Mouse (Mus musculus): ENCODE results near the gene Gm9747. TPM values are rescaled to one million over a fixed set of nuclear protein-coding genes. Genes with fewer than 3 reads are reported as not detected.

Gm9747 gene
- polyA plus RNA-seq (2015; fragmentation: Nextera tagmentation; extraction: Ambion mirVana) = 6.8 and 9.7 TPM in 2 replicates

GRCm38 (mm10) chr1:82232812-82233211 is at the start of gene Gm9747:
Gm9747 (plus strand) TSS chr1:82233112.

Other genes starting within 250 kb of the Gm9747 start
- 2.0 and 2.3 TPM in 2 replicates for gene Irs1, start 58.3 kb downstream of the Gm9747 start, polyA plus RNA-seq (2015; fragmentation: Nextera tagmentation; extraction: Ambion mirVana)
- 6.5 and 10.3 TPM in 2 replicates for gene Rhbdd1, start 83.3 kb downstream of the Gm9747 start, polyA plus RNA-seq (2015; fragmentation: Nextera tagmentation; extraction: Ambion mirVana)

All from adrenal gland, postnatal 0 days (tissue).